Mouse (Mus musculus): ENCODE results near the gene Pcdh7.

The Pcdh7 gene

DNA sequence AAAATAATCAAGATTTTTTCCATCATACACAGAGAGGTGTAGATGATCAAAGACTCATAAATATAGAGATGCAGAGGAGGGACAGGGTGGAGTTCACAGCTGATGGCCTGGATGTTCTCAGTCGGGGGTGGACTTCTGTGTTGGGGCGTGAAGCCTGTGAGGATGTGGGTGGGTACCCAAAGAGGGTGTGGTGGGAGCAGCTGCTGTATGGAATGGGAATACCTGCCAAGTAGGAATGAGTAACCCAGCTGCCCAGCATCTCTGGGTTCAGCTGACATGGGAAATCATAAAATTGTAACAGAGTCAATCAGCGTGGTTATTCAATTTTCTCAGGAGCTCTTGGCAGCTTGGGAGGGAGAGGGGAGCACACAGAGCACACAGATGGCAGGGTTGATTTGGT lies 85.3 kb downstream of the Pcdh7 start:
- no peak for DNase-seq

DNA sequence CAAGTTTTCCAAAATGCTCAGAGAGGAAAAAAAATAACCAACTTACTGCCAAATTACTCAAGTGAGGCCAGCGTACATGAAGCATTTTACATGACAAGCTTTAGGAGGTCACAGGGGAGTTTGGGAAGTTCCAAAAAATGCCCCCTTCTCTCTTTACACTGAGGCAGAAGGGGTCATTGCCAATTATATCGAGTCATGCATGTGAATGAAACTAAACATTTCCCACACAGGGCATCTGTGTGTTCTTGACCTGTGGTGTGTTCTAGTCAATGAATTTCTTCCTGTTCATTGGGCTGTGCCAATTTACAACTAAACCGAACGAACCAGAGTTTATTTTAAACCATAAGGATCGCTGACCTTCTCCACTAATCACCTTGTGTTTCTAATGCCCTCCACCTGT lies 86.1 kb downstream of the Pcdh7 start:
- no peak for DNase-seq

GRCm38 (mm10) chr5:57807350-57807749 lies 89.6 kb downstream of the Pcdh7 start:
- no peak for DNase-seq

DNA sequence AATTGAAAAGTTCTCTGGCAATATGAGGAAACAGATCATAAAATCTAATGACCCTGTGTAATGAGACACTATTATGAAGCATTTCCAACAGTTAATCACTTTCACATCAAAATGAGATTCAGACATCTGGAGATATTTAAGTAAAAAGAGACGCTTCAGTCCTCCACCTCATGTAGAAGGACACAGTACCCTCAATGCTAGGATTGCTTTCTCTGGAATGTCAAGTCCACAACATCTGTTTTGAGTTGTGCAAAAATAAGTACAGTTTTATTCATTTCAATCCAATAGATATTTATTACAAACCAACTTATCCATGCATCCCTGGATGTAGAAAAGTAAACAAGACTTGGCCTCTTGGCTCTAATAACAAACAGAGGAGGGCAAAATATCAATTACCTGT lies 92.9 kb downstream of the Pcdh7 start:
- no peak for DNase-seq

DNA sequence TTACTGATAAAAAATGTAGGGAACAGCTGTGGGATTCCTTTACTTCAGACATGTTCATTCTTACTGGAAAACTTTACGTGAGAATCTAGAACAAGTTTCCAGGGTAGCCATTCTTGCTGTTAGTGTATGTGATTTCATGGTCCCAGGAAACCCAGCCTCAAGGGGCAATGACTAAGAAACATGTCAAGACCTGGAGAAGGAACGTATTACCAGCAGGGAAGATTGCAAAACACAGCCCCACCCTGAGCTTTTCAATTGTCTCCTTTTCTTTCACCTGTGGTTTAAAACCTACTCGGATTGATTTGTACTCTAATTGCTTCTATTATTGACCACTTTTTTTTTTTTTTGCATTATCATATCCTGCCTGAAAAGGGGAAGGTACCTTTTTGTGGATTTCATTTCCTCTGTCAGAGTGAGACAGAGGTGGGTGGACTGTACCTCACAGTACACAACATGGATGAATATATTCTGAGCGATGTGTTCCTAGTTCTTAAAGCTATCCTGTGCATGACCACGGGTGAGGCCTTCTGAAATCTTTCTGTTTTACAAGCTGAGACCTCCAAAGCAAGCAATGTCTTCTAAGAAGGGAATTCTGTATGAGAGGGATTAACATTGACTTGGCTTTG lies 98.3 kb downstream of the Pcdh7 start:
- no peak for DNase-seq

- DNase-seq: no peak
Measured at GRCm38 (mm10) chr5:57819788-57820187, 102.0 kb downstream of the Pcdh7 start.

DNA sequence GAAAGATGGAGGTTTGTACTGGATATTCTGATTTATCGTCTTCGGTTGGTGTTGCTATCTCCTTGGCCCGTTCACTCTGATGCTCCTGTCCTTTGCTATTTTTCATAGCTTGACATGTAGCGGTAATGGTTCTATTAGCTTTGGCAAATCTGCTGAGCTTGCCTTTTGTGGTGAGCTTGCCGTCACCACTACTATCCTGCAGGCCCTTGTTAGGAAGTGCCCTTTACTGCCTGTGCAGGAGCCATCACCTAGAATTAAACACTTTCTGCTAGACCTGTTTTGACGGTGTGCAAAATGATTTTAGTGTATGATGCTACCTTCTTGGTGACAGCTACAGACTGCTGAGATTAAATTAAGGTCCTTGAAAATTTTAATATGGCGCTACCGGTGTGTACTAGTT lies 103.3 kb downstream of the Pcdh7 start:
- no peak for DNase-seq

DNA sequence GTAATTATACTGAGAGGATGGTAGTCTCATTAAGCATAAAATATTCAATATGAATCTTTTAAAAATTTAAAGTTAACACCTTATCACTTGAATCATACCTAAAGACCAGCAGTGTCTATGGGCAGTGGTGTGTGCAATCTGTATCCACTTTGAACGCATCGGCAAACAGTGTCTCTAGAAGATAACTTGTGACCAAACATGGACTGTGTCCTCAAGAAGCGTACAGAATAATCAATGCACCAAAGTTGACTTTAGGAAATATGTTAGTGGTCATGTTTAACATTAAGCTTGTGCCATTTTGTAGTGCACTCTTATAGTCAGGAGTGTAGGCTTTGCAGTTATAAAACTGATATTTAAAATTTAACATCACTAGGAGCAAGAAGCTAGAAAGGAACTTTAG lies 110.7 kb downstream of the Pcdh7 start:
- no peak for DNase-seq

DNA sequence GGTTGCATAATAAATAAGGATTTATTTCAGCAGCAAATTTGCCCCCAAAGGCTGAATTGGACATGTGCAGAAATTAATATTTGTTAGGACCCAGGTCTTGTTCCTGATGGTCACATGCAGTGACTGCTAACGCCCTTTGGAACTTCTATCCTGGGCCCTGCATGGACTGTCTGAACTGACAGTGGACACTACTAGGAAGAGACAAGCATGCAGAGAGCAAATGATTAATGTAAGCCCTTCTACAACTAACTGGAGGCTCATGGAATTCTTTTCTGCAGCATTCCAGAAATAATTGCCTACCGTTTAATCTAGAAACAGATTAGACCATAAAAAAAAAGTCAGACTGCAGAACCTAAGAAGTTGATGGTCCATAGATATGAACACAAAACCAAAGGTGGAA lies 119.4 kb downstream of the Pcdh7 start:
- peak; percentile 73 for DNase-seq

- DNase-seq: no peak
Measured at GRCm38 (mm10) chr5:57841357-57842119, 123.8 kb downstream of the Pcdh7 start.

GRCm38 (mm10) chr5:57847500-57847899 lies 129.7 kb downstream of the Pcdh7 start:
- DNase-seq: no peak

GRCm38 (mm10) chr5:57850111-57850510 lies 132.3 kb downstream of the Pcdh7 start:
- DNase-seq: no peak

- no peak for DNase-seq
Measured at GRCm38 (mm10) chr5:57857316-57857715, 139.5 kb downstream of the Pcdh7 start.

DNA sequence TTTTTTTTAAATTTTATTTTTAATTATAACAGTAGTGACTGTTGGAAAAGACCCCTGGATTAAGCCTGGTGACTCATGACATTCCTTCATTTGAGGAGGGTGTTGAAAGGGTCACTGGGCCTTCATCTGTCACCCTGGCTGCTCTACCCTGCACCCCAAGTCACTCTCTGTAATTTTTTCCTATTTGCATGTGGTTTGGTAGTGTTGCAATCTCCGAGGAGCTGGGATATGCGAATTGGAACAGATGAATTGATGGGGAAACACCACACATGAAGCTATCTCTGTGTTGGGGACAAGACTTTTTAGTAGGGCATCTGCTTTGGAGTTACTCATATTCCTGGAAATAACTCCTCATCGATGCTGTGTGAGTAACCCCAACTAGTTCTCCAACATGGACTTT lies 146.5 kb downstream of the Pcdh7 start:
- no peak for DNase-seq

GRCm38 (mm10) chr5:57865256-57865655 lies 147.5 kb downstream of the Pcdh7 start:
- no peak for DNase-seq

DNA sequence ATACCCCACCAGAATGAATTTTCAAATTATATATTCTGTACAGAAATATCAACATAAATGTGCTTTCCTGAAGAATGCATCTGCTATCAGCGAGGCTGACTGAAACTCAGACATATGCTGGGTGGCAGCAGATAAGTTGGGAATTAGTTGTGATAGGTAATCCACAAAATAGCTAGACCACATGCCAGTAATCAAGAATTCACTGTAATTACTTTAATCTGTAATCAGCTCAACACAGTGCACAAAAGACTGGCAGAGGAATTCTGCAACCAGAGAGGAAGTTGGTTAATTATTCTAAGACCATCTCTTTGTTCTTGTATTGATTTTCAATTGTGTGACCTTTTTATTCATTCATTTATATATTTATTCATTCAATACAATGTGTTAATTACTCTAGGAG lies 148.3 kb downstream of the Pcdh7 start:
- DNase-seq: no peak

- DNase-seq: no peak
Measured at GRCm38 (mm10) chr5:57867906-57868305, 150.1 kb downstream of the Pcdh7 start.

DNA sequence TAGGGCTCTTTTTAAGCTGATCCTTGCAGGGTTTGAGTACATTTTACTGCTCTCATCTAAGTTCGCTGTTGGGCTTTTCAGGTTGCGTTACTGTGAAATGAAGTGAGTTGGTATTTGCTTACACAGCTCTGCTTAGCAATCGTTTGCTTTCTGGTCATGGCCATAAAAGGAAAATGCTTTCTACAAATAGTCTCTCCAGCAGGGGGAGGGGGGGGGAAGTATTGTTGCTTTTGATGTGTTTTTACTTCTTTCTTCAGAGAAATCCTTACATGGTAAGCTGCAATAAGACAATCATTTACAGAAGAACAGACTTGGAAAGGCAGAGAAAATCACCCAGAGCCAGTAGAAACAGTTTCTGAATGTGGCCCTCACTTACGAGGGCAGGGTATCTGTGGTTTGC lies 150.9 kb downstream of the Pcdh7 start:
- peak; percentile 5 for DNase-seq

- DNase-seq: no peak
Measured at GRCm38 (mm10) chr5:57870727-57871126, 153.0 kb downstream of the Pcdh7 start.

DNA sequence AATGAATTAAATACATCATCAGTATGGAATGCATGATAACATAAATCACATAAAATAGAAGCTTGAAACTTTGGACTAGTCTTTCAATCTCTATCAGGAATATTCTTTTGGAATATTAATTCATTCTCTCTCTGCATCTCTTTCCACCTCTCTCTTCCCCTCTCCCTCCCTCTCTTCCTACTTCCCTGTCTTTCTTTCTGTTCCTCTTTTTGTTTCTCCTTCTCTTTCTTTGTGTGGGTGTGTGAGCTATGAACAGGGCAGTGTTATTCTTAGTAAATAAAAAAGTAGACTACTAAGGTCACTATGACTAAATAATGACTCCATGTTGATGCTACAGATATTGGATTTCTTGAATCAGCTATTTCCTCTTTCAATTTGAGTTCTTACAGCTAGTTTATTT lies 167.2 kb downstream of the Pcdh7 start:
- DNase-seq: no peak

GRCm38 (mm10) chr5:57899018-57899614 lies 181.3 kb downstream of the Pcdh7 start:
- no peak for DNase-seq

DNA sequence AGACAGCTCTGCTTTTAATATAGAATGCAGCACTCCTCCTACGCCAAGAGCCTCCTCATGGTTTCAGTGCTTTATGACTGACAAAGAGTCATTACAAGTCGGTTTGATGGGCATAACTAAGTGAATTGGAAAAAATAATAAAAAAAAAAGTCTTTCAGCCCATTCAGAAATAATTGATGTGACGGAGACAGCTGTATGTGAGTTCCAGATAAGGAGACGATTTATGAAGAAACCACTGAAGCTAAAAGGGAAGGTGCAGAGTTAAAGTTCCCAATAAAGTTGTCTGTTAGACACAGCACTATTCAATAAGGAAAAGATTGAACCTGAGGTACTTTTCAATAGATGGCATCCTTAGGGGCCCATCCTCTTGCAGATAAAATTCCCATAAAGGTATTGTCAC lies 189.5 kb downstream of the Pcdh7 start:
- no peak for DNase-seq

GRCm38 (mm10) chr5:57921140-57921539 lies 203.4 kb downstream of the Pcdh7 start:
- no peak for DNase-seq

GRCm38 (mm10) chr5:57931331-57931730 lies 213.6 kb downstream of the Pcdh7 start:
- no peak for DNase-seq

Measured in kidney, adult 9 months (tissue).